In the genomic region with DNA sequence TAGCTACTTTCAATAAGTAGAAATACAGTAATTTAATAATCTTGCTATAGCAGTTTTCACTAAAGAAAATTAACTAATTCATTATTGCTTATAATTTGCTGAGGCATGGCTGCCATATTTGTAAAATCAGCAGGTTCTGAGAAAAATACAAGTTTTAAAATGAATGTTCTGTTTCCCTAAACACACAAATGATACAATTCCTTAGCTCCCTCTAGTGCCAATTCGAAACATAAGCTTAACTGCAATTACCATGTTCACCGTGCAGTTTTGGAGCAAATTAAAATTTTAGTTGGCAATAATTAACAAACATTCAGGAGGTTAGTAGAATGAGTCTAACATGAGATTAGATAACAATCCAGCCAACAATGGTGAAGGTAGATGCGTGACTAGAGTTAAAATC, we compare ENCODE assay signal across 10 mouse cellular contexts.
A peak's percentile ranks its signal among the peaks of the same experiment; 100 is the strongest.
DNase-seq lines count a peak whose midpoint lies in the region; ATAC-seq and TF ChIP-seq lines count a peak whose summit lies in the region.
"Had no signal": no experiment of that assay in that cellular context is flagged by ENCODE, and none has a peak within 500 bp of the region (broad histone marks: within the 10 kb centered on the region; RNA-seq: fewer than 3 reads in every experiment).

No protein-coding gene starts in this region.

- DNase-seq in hindbrain, postnatal 0 days (ENCODE audit: low spot score), result peak; percentile 79
- peak; percentile 81 for DNase-seq in lung, embryonic 14.5 days
- DNase-seq in lung, adult 2 months, result no peak
- peak; percentile 63 for DNase-seq in NIH3T3 (ENCODE audit: low read depth)
- peak; percentile 73 for DNase-seq in midbrain, postnatal 0 days (ENCODE audit: low spot score)
- DNase-seq in adrenal gland, postnatal 10 days, result no peak

- no peak overlapping the region for H3K4me3 ChIP-seq in hindbrain, postnatal 0 days (ENCODE audit: low read length)
- no peak overlapping the region for H3K4me3 ChIP-seq in hindbrain, embryonic 13.5 days
- H3K4me3 ChIP-seq in lung, embryonic 14.5 days (ENCODE audit: low read depth, low read length), result no peak overlapping the region
- no peak overlapping the region for H3K4me3 ChIP-seq in lung, adult 2 months (replicated peaks; ENCODE audit: extremely low read depth, low read depth, low read length)
- H3K4me3 ChIP-seq in midbrain, postnatal 0 days (ENCODE audit: low read depth, low read length), result no peak overlapping the region
- H3K4me3 ChIP-seq: erythroblast, embryonic 14.5 days; heart, embryonic 15.5 days had no signal

- WGBS in hindbrain, postnatal 0 days, result 31% methylated on average over 3 of the region's 3 CpGs
- 45% methylated on average over 3 of the region's 3 CpGs for WGBS in hindbrain, embryonic 13.5 days
- 37% methylated on average over 3 of the region's 3 CpGs for WGBS in lung, embryonic 14.5 days
- 30% methylated on average over 3 of the region's 3 CpGs for WGBS in lung, adult 2 months
- 34% methylated on average over 3 of the region's 3 CpGs for WGBS in midbrain, postnatal 0 days

- no peak overlapping the region for H3K27ac ChIP-seq in hindbrain, postnatal 0 days
- H3K27ac ChIP-seq in hindbrain, embryonic 13.5 days, result no peak overlapping the region
- no peak overlapping the region for H3K27ac ChIP-seq in lung, embryonic 14.5 days (ENCODE audit: low read depth)
- H3K27ac ChIP-seq in midbrain, postnatal 0 days (ENCODE audit: low read depth, low read length), result no peak overlapping the region
- H3K27ac ChIP-seq: heart, embryonic 15.5 days; macrophage had no signal

- H3K36me3 ChIP-seq in hindbrain, postnatal 0 days (ENCODE audit: insufficient read depth, low read length), result no peaks in the 10 kb centered on the region
- H3K36me3 ChIP-seq in hindbrain, embryonic 13.5 days, result no peaks in the 10 kb centered on the region
- H3K36me3 ChIP-seq in lung, embryonic 14.5 days (ENCODE audit: insufficient read depth), result no peaks in the 10 kb centered on the region
- no peaks in the 10 kb centered on the region for H3K36me3 ChIP-seq in midbrain, postnatal 0 days (ENCODE audit: insufficient read depth, low read length)
- H3K36me3 ChIP-seq: heart, embryonic 15.5 days had no signal

- TF ChIP-seq POLR2A in lung, adult 2 months (IDR thresholded peaks at IDR 0.05; ENCODE audit: borderline replicate concordance, extremely low read depth, low read depth, low read length), result no peak

- no peak overlapping the region for H3K9ac ChIP-seq in hindbrain, postnatal 0 days (replicated peaks; ENCODE audit: low read length)
- no peak overlapping the region for H3K9ac ChIP-seq in hindbrain, embryonic 13.5 days
- no peak overlapping the region for H3K9ac ChIP-seq in lung, embryonic 14.5 days
- H3K9ac ChIP-seq in midbrain, postnatal 0 days (replicated peaks; ENCODE audit: low read length, poor library complexity, severe bottlenecking), result no peak overlapping the region
- H3K9ac ChIP-seq: heart, embryonic 15.5 days had no signal

- H3K4me2 ChIP-seq in hindbrain, postnatal 0 days (ENCODE audit: low read depth, low read length), result no peak overlapping the region
- no peak overlapping the region for H3K4me2 ChIP-seq in hindbrain, embryonic 13.5 days
- no peak overlapping the region for H3K4me2 ChIP-seq in lung, embryonic 14.5 days
- H3K4me2 ChIP-seq in midbrain, postnatal 0 days (ENCODE audit: low read depth, low read length, poor library complexity, severe bottlenecking), result no peak overlapping the region
- H3K4me2 ChIP-seq: heart, embryonic 15.5 days had no signal

- no peaks in the 10 kb centered on the region for H3K27me3 ChIP-seq in hindbrain, postnatal 0 days (ENCODE audit: insufficient read depth, low read length)
- no peaks in the 10 kb centered on the region for H3K27me3 ChIP-seq in hindbrain, embryonic 13.5 days
- H3K27me3 ChIP-seq in lung, embryonic 14.5 days (ENCODE audit: insufficient read depth, low read length), result no peaks in the 10 kb centered on the region
- H3K27me3 ChIP-seq in midbrain, postnatal 0 days (ENCODE audit: insufficient read depth, low read length), result no peaks in the 10 kb centered on the region
- H3K27me3 ChIP-seq: heart, embryonic 15.5 days had no signal

- no peaks in the 10 kb centered on the region for H3K4me1 ChIP-seq in hindbrain, postnatal 0 days (ENCODE audit: insufficient read depth, low read length)
- H3K4me1 ChIP-seq in hindbrain, embryonic 13.5 days (replicated peaks), result no peaks in the 10 kb centered on the region
- no peaks in the 10 kb centered on the region for H3K4me1 ChIP-seq in lung, embryonic 14.5 days (ENCODE audit: insufficient read depth)
- H3K4me1 ChIP-seq in lung, adult 2 months (ENCODE audit: control insufficient read depth, insufficient read depth, low read length), result no peaks in the 10 kb centered on the region
- H3K4me1 ChIP-seq in midbrain, postnatal 0 days (ENCODE audit: insufficient read depth, low read length), result no peaks in the 10 kb centered on the region
- H3K4me1 ChIP-seq: heart, embryonic 15.5 days had no signal

- peak; percentile 74 for TF ChIP-seq CTCF in hindbrain, postnatal 0 days (IDR thresholded peaks at IDR 0.05; ENCODE audit: low read depth)
- peak; percentile 70 for TF ChIP-seq CTCF in lung, embryonic 14.5 days (IDR thresholded peaks at IDR 0.05; ENCODE audit: low read depth)
- TF ChIP-seq CTCF in lung, adult 2 months (IDR thresholded peaks at IDR 0.05; ENCODE audit: insufficient read depth, low read length), result no peak
- peak; percentile 88 for TF ChIP-seq CTCF in midbrain, postnatal 0 days (IDR thresholded peaks at IDR 0.05)

- H3K9me3 ChIP-seq in hindbrain, postnatal 0 days (ENCODE audit: low read length), result no peaks in the 10 kb centered on the region
- H3K9me3 ChIP-seq in hindbrain, embryonic 13.5 days, result no peaks in the 10 kb centered on the region
- no peaks in the 10 kb centered on the region for H3K9me3 ChIP-seq in lung, embryonic 14.5 days (ENCODE audit: low read depth, low read length)
- H3K9me3 ChIP-seq in midbrain, postnatal 0 days (ENCODE audit: low read length), result no peaks in the 10 kb centered on the region
- H3K9me3 ChIP-seq: heart, embryonic 15.5 days had no signal

- ATAC-seq in hindbrain, postnatal 0 days, result no peak
- ATAC-seq in hindbrain, embryonic 13.5 days (ENCODE audit: low FRiP score), result no peak
- no peak for ATAC-seq in lung, embryonic 14.5 days (ENCODE audit: insufficient read depth)
- ATAC-seq in midbrain, postnatal 0 days (ENCODE audit: low FRiP score), result no peak

Comparison
In these comparisons a context has a peak if more than half of its experiments do, and no peak if none do; other contexts are left out.
1. DNase-seq: peak in hindbrain, postnatal 0 days (single experiment), lung, embryonic 14.5 days (single experiment), NIH3T3 (single experiment) and midbrain, postnatal 0 days (single experiment); none in lung, adult 2 months (single experiment) and adrenal gland, postnatal 10 days (single experiment).